Mouse (Mus musculus) large intestine, adult 2 months (tissue): ENCODE results near the gene March1. TPM values are rescaled to one million over a fixed set of nuclear protein-coding genes. Genes with fewer than 3 reads are reported as not detected.

Experiments
- DNase-seq: peaks from one replicate; pipeline ENCODE4 v3.0.0-alpha.2; 2012; ENCODE audit warnings: low read depth, low spot score
- WGBS: fragments of 180-500 bp; shearing (Covaris S2); methylation state at CpG from one replicate; pipeline ENCODE4 v1.1.7; 2018; 5-methylcytosine and 5-hydroxymethylcytosine counted together
- polyA plus RNA-seq: library from polyadenylated mRNA; depleted of rRNA; stranded (reverse); fragments of >200 nt; gene quantifications from 2 replicates; pipeline ENCODE4 v1.2.3, GENCODE M21; 2012

The March1 gene
- polyA plus RNA-seq, 1 experiment = 1.1 TPM

DNA sequence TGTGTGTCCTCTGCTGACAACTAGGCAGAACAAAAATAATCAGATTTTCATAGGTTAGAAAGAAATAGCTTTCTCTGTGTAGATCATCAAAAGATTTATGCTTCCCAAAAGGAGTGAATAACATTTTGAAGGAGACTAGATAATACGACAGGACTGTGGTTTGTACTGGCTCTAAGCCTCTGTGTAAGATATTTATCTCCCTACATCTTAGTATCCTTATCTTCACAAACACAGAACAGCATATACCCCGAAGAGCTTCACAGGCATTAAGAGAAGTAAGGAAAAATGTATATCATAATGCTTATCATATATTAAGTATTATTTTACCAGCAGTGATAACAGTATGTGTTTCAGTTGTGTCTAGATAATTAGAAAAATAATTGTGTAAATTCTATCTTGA, 592.6 kb downstream of the March1 start:
- WGBS = 74% methylated on average over 2 of the region's 2 CpGs
- DNase-seq = no peak

DNA sequence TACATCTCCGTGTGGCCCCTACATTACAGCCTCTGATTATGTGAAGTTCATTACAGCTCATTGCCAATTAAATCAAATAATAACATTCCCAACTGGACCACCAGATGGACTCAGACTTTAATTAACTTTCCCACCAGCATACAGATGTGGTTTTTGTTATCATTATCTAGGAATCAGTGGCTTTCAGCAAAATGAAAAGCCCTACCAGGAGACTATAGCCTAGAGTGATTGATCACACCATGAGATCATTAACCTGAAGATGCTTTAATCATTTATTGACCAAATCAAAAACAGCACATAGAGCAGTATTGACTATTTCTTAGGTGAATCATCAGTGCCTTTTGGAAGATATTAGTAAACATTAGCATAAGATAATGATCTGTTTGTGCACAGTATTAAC, 602.3 kb downstream of the March1 start:
- WGBS = 72% methylated on average over 1 of the region's 1 CpGs
- DNase-seq = no peak

DNA sequence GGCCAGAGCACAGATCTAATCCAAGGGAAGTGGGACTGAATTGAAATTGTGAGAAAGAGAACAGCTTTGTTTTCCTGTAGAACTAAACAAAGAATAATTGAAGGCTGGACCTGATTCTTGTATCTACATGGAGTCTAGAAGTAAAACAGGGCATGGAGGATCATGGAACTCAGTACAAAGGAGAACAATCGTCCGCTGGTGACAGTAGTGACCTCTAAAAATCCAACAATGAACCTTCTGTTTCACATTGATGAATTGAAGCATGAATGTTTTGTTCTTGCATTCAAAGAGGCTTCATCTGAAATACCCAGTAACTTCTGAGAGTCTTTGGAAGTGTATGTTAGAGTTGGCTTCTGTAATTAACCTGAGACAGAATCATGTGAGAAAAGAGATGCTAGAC, 612.2 kb downstream of the March1 start:
- DNase-seq = no peak
- 81% methylated on average over 2 of the region's 2 CpGs for WGBS

DNA sequence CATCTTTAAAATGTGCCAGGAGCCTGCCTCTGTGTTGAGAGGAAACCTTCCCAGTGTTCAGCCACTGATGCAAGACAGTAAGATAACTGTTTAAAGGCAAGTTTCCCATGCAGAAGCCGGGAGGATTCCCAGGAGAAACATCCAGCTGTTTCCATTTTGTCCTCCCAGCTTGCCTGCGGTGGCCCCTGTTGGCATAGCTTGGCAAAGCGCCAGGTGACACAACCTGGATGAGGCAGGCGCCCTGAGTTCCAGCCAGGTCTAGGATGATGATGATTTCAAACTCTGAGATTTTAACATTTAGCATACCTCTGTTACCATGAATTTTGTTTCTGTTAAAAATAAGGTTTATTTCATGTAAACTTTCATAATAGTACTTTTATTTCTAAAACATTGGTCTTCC, 651.8 kb downstream of the March1 start:
- 53% methylated on average over 4 of the region's 4 CpGs for WGBS
- no peak for DNase-seq

DNA sequence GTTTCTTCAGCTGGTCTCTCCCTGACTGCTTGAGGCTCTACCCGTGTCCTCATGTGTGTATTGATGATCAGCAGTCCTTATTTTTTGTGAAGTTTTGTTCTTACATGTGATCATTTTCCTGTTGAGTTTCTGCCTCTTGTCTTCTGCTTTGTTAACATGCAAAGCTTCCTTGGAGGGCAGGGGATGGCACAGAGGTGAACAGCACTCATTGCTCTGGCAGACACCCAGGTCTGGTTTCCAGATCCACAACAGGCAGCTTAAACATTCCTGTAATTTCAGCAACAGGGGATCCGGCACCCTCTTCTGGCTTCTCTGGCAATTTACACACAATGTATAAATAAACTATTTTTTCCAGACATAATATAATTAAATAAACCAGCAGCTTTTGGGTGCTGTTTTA, 652.4 kb downstream of the March1 start:
- 57% methylated on average over 2 of the region's 2 CpGs for WGBS

DNA sequence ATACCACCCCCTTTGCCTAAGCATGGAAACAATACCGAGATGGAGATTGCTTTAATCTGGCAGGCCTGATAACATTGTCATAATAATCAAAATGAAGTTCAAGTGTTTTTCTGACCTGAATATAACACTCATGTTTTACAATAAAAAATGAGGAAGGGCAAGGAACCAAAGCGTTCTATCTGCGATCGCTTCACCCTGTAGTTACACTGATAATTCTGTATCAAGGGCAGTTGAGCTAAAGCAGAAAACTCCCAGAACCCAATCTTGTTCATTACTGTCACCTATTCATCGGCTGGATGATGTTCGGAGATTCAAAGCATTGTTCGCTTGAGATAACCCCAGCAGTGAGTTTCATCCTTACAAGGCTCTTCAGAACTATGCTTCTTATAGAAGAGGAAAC, 700.1 kb downstream of the March1 start:
- WGBS = 92% methylated on average over 7 of the region's 7 CpGs
- no peak for DNase-seq

More for the DNA sequence above, 652.4 kb downstream of the March1 start:
- DNase-seq = no peak

DNA sequence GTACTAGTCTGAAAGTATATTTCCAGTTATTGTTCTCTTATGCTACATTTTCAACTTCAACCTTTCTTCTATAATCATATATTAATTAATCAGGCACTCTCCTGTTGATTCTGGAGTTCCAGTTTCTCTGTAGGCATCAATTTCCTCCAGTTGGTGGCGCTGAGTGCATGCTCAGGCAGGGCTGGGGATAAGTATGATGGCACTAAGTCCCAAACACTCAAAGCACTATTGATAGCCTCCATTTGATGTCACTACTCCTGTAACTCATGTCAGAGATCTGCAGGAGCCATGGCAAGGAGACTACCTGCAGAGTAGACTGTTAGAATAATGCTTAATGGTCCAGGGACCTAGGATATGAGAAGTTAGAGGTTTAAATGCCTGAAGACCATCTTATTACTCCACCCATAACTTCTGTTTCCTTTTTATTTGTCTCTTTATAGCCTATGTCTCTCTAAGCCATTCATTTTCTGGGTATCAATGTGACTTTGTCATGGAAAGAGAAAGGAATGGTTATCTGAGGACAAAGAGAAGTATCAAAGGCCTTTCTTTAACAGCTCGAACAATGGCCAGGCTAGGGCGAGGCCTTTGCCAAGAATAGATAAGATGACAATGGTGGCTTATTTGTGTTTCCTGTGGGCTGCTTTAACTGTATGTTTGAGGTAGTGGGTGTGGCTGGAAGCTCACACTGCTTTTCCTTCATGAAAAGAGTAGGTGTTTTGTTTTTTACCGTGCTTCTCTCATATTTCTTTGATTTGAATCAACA, 705.5 kb downstream of the March1 start:
- DNase-seq = no peak

DNA sequence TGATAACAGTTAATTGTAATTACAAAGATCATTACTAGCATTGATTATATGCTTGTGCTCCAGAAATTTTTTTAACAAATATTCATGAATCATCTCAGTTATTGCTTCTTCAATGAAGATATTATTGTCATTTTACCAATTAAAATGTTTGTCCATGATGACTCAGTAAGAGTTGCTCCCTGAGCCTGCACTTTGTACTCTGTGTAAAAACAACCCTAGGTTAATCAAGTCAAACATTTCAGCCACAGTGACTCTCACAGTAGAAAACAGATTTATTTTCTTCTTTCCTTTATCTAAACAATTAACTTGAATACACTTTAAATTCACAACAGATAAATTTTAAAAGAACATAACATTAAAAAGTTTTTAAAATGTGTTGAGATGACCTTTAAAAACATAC, 708.7 kb downstream of the March1 start:
- DNase-seq = no peak

More for the DNA sequence above, 705.5 kb downstream of the March1 start:
- 24% methylated on average over 4 of the region's 4 CpGs for WGBS

DNA sequence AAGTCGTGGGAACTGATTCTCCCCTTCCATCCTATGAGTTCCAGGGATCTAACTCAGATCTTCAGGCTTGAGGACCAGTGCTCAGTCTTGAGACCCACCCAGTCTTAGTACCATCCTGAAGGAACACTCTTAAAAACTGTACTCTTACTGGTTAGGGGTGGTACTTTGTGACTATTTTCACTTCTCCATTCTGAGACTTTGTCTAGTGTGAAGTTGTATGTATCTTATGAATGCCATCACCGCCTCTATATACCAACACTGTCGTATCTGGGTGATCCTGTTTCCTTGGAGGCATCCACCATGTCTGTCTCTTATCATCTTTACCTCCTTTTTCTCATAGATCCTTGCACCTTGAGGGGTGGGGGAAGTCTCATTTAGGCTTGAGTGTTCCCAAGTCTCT, 714.5 kb downstream of the March1 start:
- no peak for DNase-seq
- WGBS = 79% methylated on average over 3 of the region's 3 CpGs

DNA sequence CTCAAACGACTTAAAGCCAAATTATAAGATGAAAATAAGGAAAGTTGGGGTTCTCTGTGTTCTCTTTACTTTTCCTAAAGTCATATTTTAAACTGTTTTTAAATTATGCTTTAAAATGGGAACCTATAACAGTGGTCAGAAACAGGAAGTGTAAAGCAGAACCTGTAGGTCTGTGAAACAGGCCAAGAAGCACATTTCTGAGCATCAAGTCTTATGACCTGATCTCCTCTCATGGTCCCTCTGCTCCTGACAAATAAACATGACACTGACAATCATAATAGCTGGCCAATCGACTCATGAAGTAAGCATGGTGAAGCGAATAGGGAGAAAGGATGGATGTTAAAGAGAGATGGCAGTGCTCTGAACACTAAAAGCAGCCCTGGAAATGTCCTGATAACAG, 716.6 kb downstream of the March1 start:
- WGBS = 65% methylated on average over 3 of the region's 3 CpGs
- no peak for DNase-seq

DNA sequence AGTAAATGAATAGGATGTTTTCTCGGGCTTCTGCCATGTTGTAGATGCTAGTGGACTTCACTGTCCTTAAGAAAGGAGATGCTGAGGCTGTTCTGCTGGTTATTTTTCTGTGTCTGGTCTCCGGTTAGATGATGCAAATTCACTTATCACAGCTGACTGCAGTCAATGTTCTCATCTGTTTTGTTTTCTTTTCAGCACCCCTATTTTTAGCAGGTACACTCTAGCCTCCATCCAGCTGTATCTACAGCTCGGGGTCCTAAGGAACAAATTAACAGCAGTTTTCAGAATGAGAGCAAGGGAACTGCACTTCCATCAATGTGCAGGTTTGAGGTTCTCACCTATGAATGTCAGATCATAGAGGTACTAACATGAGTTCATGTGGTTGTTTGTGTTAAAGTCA, 721.9 kb downstream of the March1 start:
- WGBS = 72% methylated on average over 3 of the region's 3 CpGs
- no peak for DNase-seq

DNA sequence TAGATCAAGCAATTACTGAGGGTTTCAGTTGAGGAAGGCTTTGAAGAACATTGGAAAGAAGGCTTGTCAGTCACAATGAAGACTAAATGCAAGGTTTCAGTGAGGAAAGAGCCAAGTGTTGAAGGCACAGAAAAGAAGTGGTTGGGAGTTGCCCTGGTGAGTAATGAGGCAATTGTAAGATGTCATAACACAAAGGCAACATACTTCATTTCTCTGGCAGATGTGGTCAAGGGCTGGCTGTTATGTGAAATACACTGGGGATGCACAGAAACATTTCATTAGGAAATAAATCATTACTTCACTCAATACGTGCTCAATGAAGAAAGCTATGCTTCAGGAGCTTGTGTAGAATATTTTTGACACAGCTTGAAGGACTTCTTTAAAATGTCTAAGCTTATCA, 725.2 kb downstream of the March1 start:
- 63% methylated on average over 1 of the region's 1 CpGs for WGBS
- DNase-seq = no peak

DNA sequence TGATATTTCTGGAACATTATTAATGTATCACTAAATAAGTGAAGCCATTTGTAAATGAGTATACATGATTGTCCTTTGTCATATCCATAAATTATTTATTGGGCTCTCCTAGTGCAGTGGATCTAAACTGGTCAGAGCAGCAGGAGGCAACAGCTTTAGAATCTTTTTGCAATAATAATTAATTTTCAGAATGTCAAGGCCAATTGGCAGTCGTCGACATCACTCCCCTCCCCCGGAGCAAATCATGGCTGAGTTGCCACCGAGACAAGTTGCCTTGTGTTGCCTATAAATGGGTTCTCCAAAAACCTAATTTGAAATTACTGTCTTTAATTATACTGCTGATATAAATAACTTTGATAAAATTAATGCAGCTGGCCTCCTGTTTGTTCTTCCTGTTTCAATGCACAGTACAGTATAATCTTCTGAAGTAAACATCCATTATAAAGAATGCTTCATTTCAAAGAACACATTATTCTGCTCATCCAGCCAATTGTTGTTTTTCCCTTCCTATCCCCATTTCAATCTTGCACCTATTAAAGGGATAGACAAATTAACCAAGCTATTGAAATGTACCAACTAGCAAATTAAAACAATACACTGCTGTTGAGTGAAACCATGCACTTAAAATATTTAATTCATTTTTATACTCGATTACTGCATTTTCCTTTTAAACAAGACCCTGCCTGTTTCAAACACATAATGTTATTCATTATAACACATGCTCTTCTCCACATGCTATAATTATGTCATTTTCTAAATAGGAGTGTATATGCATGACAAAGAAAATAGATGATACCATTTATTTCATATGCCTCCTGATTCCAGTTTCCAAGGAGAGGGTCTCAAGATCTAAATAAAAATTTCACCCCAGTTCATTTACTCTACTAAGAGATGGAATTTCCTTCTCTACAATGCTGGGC, 745.4 kb downstream of the March1 start:
- DNase-seq = no peak
- WGBS = 79% methylated on average over 5 of the region's 5 CpGs

DNA sequence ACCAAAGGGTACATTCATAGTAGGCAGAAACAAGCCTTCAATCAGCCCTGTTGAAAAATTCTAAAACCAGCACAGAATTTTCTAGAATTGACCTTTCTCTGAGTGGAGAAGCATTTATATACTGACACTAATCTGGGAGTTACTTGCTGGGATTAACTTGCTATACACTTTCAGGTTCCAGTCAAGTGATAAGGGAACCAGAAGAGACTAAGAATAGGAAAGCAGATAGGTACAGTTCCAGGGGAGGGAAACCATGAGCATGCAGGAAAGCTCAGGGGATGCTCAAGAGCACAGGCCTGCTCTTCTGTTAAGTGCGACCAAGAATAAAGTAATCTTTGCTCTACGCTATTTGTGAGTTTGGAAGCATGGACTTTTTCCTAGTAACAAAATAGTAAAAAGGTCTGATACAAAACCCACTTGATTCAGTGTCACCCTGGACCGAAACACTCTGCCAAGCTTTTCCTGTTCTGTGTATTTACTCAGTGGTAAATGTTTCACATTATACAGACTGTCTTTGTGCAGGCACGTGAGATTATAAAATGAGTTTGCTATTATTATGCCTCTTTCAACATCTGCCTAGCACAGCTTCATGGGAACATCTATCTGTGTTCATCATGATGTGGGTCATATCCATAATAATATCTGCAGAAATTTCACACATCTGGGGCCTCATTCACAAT, 766.1 kb downstream of the March1 start:
- DNase-seq = peak; percentile 14
- 23% methylated on average over 4 of the region's 4 CpGs for WGBS

DNA sequence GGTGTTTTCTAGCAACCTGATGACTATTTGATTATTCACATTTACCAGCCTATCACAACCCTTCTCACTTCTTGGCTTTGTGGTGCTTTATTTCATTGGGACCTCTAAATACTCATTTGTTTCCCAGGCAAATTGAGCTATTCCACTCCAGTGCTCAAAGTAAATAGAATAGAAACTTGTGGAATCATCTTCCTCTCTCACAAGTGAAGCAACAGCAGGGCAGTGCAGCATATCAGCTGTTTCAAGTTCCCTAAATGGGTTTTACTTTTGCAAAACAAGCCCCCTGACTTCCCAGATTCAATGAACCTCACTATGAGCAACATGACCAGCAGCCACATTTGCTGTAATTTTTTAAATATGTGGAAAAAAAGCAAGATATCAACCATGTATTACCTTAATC, 768.3 kb downstream of the March1 start:
- DNase-seq = no peak

DNA sequence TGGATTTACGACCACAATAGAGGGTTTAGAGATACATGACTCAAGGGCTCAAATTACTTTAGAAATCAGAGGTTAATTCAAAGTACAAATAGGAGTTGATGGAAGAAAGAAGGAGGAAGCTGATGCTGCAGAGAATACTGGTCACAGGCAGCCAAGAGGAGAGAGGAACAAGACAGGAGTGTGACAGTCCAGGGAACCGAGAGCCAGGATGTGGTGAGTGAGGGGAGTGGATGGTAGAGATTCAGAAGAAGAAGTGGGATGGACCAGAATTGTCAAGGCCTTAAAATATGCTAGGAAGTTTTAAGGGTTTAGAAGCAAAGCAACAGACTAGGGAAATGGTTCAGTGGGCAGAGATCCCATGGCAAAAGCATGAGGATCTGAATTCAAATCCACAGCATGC, 771.0 kb downstream of the March1 start:
- no peak for DNase-seq
- WGBS = 43% methylated on average over 2 of the region's 2 CpGs

DNA sequence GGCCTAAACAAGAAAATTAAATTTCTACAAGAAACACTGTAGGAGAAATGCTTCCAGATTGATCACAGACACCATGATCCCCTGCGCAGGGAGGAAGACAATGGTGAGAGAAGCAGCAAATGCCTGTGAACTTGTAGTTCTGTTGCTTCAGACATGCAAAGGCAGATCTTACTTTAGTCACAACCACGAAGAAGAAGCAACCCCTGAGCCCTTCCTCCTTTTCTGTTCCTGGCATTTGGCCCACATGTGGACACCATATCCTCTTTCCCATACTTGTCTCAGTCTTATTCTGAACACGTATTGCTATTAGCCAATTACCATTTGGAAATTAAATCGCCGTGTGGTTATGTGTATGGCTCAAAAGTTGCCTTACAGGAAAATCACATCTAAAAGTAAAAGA, 773.9 kb downstream of the March1 start:
- WGBS = 86% methylated on average over 5 of the region's 5 CpGs
- no peak for DNase-seq

DNA sequence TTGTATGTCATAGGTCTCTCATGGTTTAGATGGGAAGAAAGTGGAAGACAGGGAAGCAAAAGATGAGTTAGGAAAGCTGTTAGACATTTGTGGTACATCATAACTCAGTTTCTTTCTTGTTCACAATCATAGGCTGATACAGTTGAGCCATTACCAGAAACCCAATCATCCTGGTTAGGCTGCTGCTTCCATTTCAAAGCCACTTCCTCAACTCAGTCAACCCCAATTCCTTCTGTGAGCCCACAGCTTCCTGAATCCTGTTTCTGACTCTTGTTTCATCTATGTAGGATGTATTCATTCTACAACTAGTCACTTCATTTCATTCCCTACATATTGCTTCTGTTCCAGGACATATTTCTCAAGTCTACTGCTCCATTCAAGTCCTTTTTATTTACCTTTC, 775.2 kb downstream of the March1 start:
- DNase-seq = no peak

DNA sequence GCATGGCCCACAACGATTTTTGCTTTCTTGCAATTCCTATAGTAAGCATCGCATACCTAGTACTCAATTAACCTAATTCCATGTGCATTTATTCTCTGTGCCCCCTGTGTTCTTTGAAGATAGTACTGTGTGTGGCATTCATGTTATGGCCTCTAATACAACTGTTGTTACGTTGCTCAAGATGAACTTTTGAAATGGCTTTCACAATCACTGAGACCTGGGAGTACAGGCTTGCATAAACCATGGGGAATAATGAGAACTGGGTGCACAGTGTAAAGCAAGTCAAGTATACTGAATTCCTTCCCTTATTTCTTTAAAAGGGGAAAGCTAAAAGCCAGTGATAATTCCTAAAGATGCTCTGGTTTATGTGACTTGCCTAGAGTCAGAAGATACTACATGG, 776.4 kb downstream of the March1 start:
- WGBS = 77% methylated on average over 3 of the region's 3 CpGs
- DNase-seq = no peak

DNA sequence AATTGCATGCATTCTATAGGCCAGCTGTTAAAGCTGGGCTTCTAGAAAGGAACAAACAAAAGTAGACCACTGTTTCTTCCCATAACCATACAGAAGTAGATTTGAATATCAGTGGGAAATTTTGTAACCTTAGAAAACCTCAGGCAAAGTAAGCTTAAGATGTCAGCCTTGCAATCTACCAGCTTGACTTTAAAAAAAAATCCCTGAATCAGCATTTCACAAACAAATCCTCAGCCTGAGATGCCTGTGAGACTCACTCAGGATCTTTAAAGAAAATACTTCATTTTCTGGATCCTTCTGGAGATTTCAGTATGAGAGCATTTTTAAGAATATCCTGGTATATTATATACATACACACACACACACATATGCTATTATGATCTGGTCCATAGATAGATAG, 780.1 kb downstream of the March1 start:
- no peak for DNase-seq

DNA sequence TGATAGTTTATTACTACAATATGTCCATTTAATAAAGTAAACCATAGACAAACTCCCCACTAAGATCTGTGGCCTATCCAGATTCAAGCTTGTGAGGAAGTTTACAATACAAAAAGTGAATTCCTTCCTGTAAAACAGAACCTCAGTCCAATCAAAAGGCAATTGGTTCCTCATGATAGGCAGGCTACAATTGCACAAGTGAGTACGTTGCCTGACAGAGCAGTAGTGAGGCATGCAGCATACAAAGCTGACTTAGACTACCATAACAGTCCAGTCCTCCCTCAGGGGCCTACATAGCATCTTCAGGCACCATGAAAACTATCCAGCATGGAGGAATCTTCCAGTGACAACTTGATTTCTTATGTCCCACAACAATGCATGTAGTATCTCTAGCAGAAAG, 782.4 kb downstream of the March1 start:
- no peak for DNase-seq
- WGBS = 60% methylated on average over 1 of the region's 1 CpGs
